Mouse (Mus musculus) adrenal gland, postnatal 4 days (tissue): ENCODE data around the gene Rgs9bp. TPM values are rescaled to one million over a fixed set of nuclear protein-coding genes. Genes with fewer than 3 reads are reported as not detected.
"Not testable (repeated sequence)": the region's sequence is repeated elsewhere in the genome, so short reads cannot be mapped to it uniquely, and the experiment has no call there.

Experiments
- DNase-seq, 2 experiments: peaks; one replicate each; pipeline ENCODE4 v3.0.0; 2021 to 2022; ENCODE audit warnings: low spot score in 2 of 2, mixed read lengths in 2 of 2
- total RNA-seq, 2 experiments: library from RNA; stranded (reverse); gene quantifications; 2 replicates each; pipeline ENCODE4 v1.2.3; 2021

The Rgs9bp gene
- total RNA-seq, 2 experiments from 2014 or later, result 0.34 to 0.39 TPM

- DNase-seq, result no peak
Measured at GRCm38 (mm10) chr7:35535750-35536512, 49.5 kb downstream of the Rgs9bp start.

- not testable (repeated sequence) for DNase-seq
Measured at GRCm38 (mm10) chr7:35530544-35530943, 54.8 kb downstream of the Rgs9bp start.

GRCm38 (mm10) chr7:35530026-35530425 lies 55.4 kb downstream of the Rgs9bp start:
- no peak for DNase-seq

Other genes starting within 250 kb of the Rgs9bp start
- gene Faap24, start 188.7 kb downstream of the Rgs9bp start, total RNA-seq, result 1 to 10 TPM; 6.5 to 7.3 TPM
- gene Cep89, start 188.5 kb downstream of the Rgs9bp start, total RNA-seq, result 10 to 100 TPM; 27.2 to 41.1 TPM
- gene Slc7a9, start 136.8 kb downstream of the Rgs9bp start, total RNA-seq, result 1 to 10 TPM in 1 of 2 experiments, under 1 TPM in 1; 0.17 to 6.3 TPM
- under 1 TPM; 0.11 to 0.67 TPM for gene Tdrd12, start 47.8 kb downstream of the Rgs9bp start, total RNA-seq
- 10 to 100 TPM; 58.7 to 59.8 TPM for gene Nudt19, start 29.3 kb downstream of the Rgs9bp start, total RNA-seq
- 10 to 100 TPM; 31.8 to 33.8 TPM for gene Ankrd27, start 662 bp upstream of the Rgs9bp start, total RNA-seq
- gene Pdcd5, start 61.9 kb upstream of the Rgs9bp start, total RNA-seq, result 100 to 1,000 TPM; 104 to 117 TPM
- 10 to 100 TPM; 63.6 to 70.9 TPM for gene Dpy19l3, start 168.9 kb upstream of the Rgs9bp start, total RNA-seq
- gene Zfp507, start 217.4 kb upstream of the Rgs9bp start, total RNA-seq, result 10 to 100 TPM; 39.2 to 39.5 TPM